Mouse (Mus musculus) stomach, postnatal 0 days (tissue): Measurements from ENCODE around the gene Ppfibp2. TPM values are rescaled to one million over a fixed set of nuclear protein-coding genes. Genes with fewer than 3 reads are reported as not detected.

Source experiments
- ATAC-seq: fragments of 200-750 bp; cut with Nextera tagmentation; 2 replicates; pipeline ENCODE4 v1.8.0; 2017; ENCODE audit not compliant: low FRiP score, low TSS enrichment
- DNase-seq: peaks from one replicate; pipeline ENCODE4 v3.0.0-alpha.2; 2016; ENCODE audit warnings: low spot score
- H3K27ac ChIP-seq: fragments of 300-500 bp; sonication (generic); replicated peaks from 2 replicates; pipeline ENCODE4 v1.5.1; 2014; ENCODE audit warnings: mild to moderate bottlenecking, control low read depth
- H3K27me3 ChIP-seq: fragments of 300-500 bp; sonication (generic); 2 replicates; pipeline ENCODE4 v1.6.1; 2014; ENCODE audit warnings: low read length; ENCODE audit not compliant: control insufficient read depth, insufficient read depth
- H3K36me3 ChIP-seq: fragments of 300-500 bp; sonication (generic); 2 replicates; pipeline ENCODE4 v1.6.1; 2014; ENCODE audit warnings: low read length, mixed read lengths; ENCODE audit not compliant: control insufficient read depth, insufficient read depth
- H3K4me1 ChIP-seq: fragments of 300-500 bp; sonication (generic); replicated peaks from 2 replicates; pipeline ENCODE4 v1.6.1; 2014; ENCODE audit warnings: antibody characterized with exemption; ENCODE audit not compliant: control insufficient read depth, insufficient read depth
- H3K4me2 ChIP-seq: fragments of 300-500 bp; sonication (generic); replicated peaks from 2 replicates; pipeline ENCODE4 v1.6.1; 2014; ENCODE audit warnings: low read depth, mild to moderate bottlenecking, control low read depth, moderate library complexity
- H3K4me3 ChIP-seq: fragments of 300-500 bp; sonication (generic); 2 replicates; pipeline ENCODE4 v1.5.1; 2014; ENCODE audit warnings: low read depth, low read length, control low read depth
- H3K9ac ChIP-seq: fragments of 300-500 bp; sonication (generic); 2 replicates; pipeline ENCODE4 v1.6.1; 2014; ENCODE audit warnings: mild to moderate bottlenecking, low read length, control low read depth, mixed read lengths
- H3K9me3 ChIP-seq: fragments of 300-500 bp; sonication (generic); 2 replicates; pipeline ENCODE4 v1.6.1; 2016; ENCODE audit warnings: low read length; ENCODE audit not compliant: control insufficient read depth
- CTCF ChIP-seq: IDR thresholded peaks from 2 replicates; pipeline ENCODE4 v1.5.1; 2016; ENCODE audit warnings: antibody characterized with exemption, low read depth, mild to moderate bottlenecking, moderate library complexity
- EP300 ChIP-seq: optimal IDR thresholded peaks from 2 replicates; pipeline ENCODE3; 2016; ENCODE audit warnings: antibody characterized with exemption
- WGBS: fragments of 180-500 bp; shearing (Covaris S2); extraction: QIAGEN DNeasy Blood & Tissue Kit; methylation state at CpG from one replicate; pipeline ENCODE4 v1.1.7; 2014; 5-methylcytosine and 5-hydroxymethylcytosine counted together
- polyA plus RNA-seq: library from polyadenylated mRNA; unstranded; fragments of >200 nt; fragmentation: Nextera tagmentation; extraction: Ambion mirVana; gene quantifications from 2 replicates; pipeline ENCODE4 v1.2.1, GENCODE M21; 2015

The Ppfibp2 gene
- polyA plus RNA-seq, 1 experiment from 2014 or later: 17.8 TPM

GRCm38 (mm10) chr7:107628383-107628782 lies 33.4 kb downstream of the Ppfibp2 start:
- Histone ChIP-seq H3K9me3 (no peaks in the 10 kb centered on the region), H3K27me3 (no peaks in the 10 kb centered on the region), H3K36me3 (no peaks in the 10 kb centered on the region), H3K4me1 (no peaks in the 10 kb centered on the region), H3K27ac (no peak overlapping the region), H3K4me2 (no peak overlapping the region), H3K4me3 (no peak overlapping the region), H3K9ac (no peak overlapping the region)
- TF ChIP-seq EP300: no peak
- TF ChIP-seq CTCF: no peak
- no peak for ATAC-seq
- no peak for DNase-seq

GRCm38 (mm10) chr7:107633201-107633600 lies 38.2 kb downstream of the Ppfibp2 start:
- ATAC-seq (no peak), DNase-seq (no peak)
- no peak overlapping the region for H3K27ac ChIP-seq
- no peak overlapping the region for H3K4me3 ChIP-seq
- TF ChIP-seq EP300: no peak
- TF ChIP-seq CTCF: no peak
- H3K4me2 ChIP-seq: no peak overlapping the region
- no peak overlapping the region for H3K9ac ChIP-seq
- no peaks in the 10 kb centered on the region for H3K36me3 ChIP-seq
- WGBS: 82% methylated on average over 4 of the region's 4 CpGs
- no peaks in the 10 kb centered on the region for H3K27me3 ChIP-seq
- no peaks in the 10 kb centered on the region for H3K4me1 ChIP-seq
- no peaks in the 10 kb centered on the region for H3K9me3 ChIP-seq

- Histone ChIP-seq H3K9ac (no peak overlapping the region), H3K27ac (no peak overlapping the region), H3K4me2 (no peak overlapping the region), H3K4me1 (no peaks in the 10 kb centered on the region), H3K9me3 (no peaks in the 10 kb centered on the region), H3K36me3 (no peaks in the 10 kb centered on the region), H3K27me3 (no peaks in the 10 kb centered on the region), H3K4me3 (no peak overlapping the region)
- 83% methylated on average over 7 of the region's 7 CpGs for WGBS
- no peak for ATAC-seq
- no peak for DNase-seq
- no peak for TF ChIP-seq EP300
- TF ChIP-seq CTCF: no peak
Observed at GRCm38 (mm10) chr7:107637398-107637797, 42.4 kb downstream of the Ppfibp2 start.

GRCm38 (mm10) chr7:107638026-107638425 lies 43.0 kb downstream of the Ppfibp2 start:
- ATAC-seq (no peak), DNase-seq (no peak)
- Histone ChIP-seq H3K9ac (no peak overlapping the region), H3K27ac (no peak overlapping the region), H3K36me3 (no peaks in the 10 kb centered on the region), H3K4me2 (no peak overlapping the region), H3K4me3 (no peak overlapping the region), H3K4me1 (no peaks in the 10 kb centered on the region), H3K27me3 (no peaks in the 10 kb centered on the region), H3K9me3 (no peaks in the 10 kb centered on the region)
- TF ChIP-seq EP300 (no peak), CTCF (no peak)
- WGBS: 86% methylated on average over 5 of the region's 5 CpGs

GRCm38 (mm10) chr7:107642586-107643275 lies 47.7 kb downstream of the Ppfibp2 start:
- no peaks in the 10 kb centered on the region for H3K9me3 ChIP-seq
- no peak for DNase-seq
- H3K4me2 ChIP-seq: no peak overlapping the region
- 50% methylated on average over 7 of the region's 7 CpGs for WGBS
- H3K9ac ChIP-seq: no peak overlapping the region
- no peak for TF ChIP-seq EP300
- TF ChIP-seq CTCF: no peak
- H3K4me1 ChIP-seq: no peaks in the 10 kb centered on the region
- no peaks in the 10 kb centered on the region for H3K36me3 ChIP-seq
- no peaks in the 10 kb centered on the region for H3K27me3 ChIP-seq
- ATAC-seq: no peak
- H3K27ac ChIP-seq: no peak overlapping the region
- no peak overlapping the region for H3K4me3 ChIP-seq

- no peak overlapping the region for H3K4me3 ChIP-seq
- TF ChIP-seq CTCF: peak; percentile 27; the same call in 1 of the 2 replicates
- no peak for TF ChIP-seq EP300
Observed at GRCm38 (mm10) chr7:107644987-107645386, 50.0 kb downstream of the Ppfibp2 start.

More at GRCm38 (mm10) chr7:107644987-107645386, 50.0 kb downstream of the Ppfibp2 start:
- ATAC-seq (no peak), DNase-seq (no peak)
- 96% methylated on average over 2 of the region's 2 CpGs for WGBS
- no peaks in the 10 kb centered on the region for H3K9me3 ChIP-seq
- H3K9ac ChIP-seq: no peak overlapping the region
- no peaks in the 10 kb centered on the region for H3K36me3 ChIP-seq
- no peaks in the 10 kb centered on the region for H3K27me3 ChIP-seq
- H3K4me2 ChIP-seq: no peak overlapping the region
- no peaks in the 10 kb centered on the region for H3K4me1 ChIP-seq
- H3K27ac ChIP-seq: no peak overlapping the region
